Mouse (Mus musculus): ENCODE data around the gene Hist1h2bk. TPM values are rescaled to one million over a fixed set of nuclear protein-coding genes. Genes with fewer than 3 reads are reported as not detected.

The Hist1h2bk gene
- total RNA-seq (2021), result 207 and 301 TPM in 2 replicates
- long read RNA-seq, experiment 1, result 0 reads
- long read RNA-seq, experiment 2, result 0 reads

- peak; percentile 86 for DNase-seq
These were observed at the start of gene Hist1h2bk, which contains the start of gene Hist1h2ah for GRCm38 (mm10) chr13:22035267-22036148. Hist1h2bk (plus strand) TSS chr13:22035870. Hist1h2ah (minus strand) TSS chr13:22035568.

DNA sequence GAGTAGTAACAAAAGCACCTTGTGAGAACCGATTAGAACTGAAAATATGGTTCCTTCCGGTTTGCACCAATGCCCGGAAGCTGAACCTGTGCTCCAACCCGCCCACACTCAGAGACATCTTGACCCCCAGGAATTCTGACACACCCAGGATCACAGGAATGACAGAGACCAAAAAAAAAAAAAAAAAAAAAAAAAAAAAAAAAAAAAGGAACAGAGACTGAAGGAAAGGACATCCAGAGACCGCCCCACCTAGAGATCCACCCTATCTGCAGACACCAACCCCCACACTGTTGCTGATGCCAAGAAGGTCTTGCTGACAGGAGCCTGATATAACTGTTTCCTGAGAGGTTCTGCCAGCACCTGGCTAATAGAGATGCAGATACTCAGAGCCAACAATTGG is 43.1 kb upstream of the Hist1h2bk start:
- DNase-seq, result no peak

GRCm38 (mm10) chr13:21993957-21994738 is 41.5 kb upstream of the Hist1h2bk start:
- peak; percentile 37 for DNase-seq

- no peak for DNase-seq
These were observed 40.8 kb upstream of the Hist1h2bk start for GRCm38 (mm10) chr13:21994896-21995295.

DNA sequence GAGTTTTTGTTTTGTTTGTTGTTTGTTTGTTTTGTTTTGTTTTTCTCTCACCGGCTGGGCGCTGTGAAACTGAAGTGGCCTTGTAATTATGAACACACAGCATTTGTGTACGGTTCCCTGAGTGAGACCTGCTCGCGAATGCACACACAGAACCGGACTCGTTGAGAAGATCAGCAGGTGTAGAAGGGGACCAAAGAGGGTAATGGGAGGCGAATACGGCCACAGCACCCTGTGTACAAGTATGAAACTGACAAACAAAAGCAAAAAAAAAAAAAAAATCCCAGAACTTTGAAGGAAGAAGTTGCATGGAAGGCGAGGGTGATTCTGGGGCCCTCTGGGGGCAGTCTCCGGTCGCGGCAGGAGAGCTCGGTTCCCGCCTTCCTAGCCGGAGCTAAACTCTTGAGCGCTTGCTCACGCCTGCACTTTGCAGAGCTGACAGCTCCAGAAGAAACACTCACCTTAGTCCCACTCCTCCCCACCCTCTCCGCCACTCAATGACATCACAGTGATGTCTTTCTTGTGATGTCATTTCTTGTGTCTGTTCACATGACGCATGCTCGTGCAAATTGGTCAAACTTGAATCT is 40.2 kb upstream of the Hist1h2bk start:
- peak; percentile 49 for DNase-seq

GRCm38 (mm10) chr13:21996101-21996839 is 39.4 kb upstream of the Hist1h2bk start:
- DNase-seq, result no peak

DNA sequence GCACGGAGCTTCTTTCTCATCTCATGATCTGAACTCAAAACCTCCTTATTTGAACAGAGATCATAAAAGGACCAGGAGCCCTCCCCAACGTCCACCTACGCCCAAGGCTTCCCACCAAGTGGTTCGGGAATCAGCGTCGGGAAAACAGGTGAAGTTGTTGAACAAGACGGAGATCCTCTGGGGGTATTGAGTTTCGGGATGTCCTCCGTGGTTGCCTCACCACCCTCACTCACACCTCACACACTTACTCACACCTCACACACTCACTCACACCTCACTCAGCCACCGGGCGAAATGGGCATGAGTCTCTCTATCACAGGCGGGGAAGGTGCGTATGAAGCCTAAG is 38.9 kb upstream of the Hist1h2bk start:
- no peak for DNase-seq

- no peak for DNase-seq
These were observed 38.4 kb upstream of the Hist1h2bk start for GRCm38 (mm10) chr13:21997201-21997820.

- DNase-seq, result no peak
These were observed 37.8 kb upstream of the Hist1h2bk start for GRCm38 (mm10) chr13:21997821-21998220.

DNA sequence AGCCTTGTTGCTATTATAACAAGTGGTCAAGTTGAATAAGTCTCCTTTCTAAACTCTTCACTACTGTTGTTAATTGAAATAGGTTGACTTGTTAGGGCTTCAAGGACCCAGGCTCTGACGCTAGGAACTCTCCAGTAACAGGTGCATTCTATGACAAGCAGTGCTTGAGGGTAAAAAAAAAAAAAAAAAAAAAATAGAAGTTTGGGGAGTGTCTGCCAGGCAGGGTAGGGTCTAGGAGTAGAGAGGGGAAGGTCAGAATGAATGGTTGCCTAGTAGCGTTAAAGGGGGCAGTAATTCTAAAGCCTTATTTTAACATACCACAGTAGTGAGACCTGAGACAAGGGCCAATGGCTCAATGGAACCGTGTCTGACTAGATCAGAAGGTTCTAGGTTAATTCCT is 37.3 kb upstream of the Hist1h2bk start:
- no peak for DNase-seq

- no peak for DNase-seq
These were observed 36.5 kb upstream of the Hist1h2bk start for GRCm38 (mm10) chr13:21999147-21999546.

DNA sequence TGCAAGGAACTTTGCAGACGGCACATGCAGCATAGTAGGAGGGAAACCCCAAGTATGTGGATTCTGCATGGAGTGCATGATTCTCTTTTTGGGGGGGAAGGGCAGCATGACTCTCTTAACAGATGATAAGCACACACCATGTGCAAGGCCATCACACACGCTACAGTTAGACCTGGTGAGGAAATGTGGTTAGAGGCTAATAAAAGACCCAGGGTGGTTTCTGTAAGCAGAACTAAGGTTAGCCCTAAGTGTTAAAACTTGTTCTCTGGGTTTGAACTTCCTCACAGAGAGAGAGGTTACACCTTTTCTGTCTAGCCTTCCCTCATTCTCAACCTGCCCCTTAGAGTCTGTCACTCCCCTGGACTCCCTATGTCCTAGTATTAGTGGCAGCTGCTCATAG is 34.3 kb upstream of the Hist1h2bk start:
- no peak for DNase-seq

- no peak for DNase-seq
These were observed 33.8 kb upstream of the Hist1h2bk start for GRCm38 (mm10) chr13:22001823-22002222.

- DNase-seq, result peak; percentile 48
These were observed 29.9 kb upstream of the Hist1h2bk start for GRCm38 (mm10) chr13:22005605-22006333.

GRCm38 (mm10) chr13:22006334-22007120 is 29.1 kb upstream of the Hist1h2bk start:
- peak; percentile 64 for DNase-seq

- no peak for DNase-seq
These were observed 28.6 kb upstream of the Hist1h2bk start for GRCm38 (mm10) chr13:22007121-22007510.

GRCm38 (mm10) chr13:22007872-22008271 is 27.8 kb upstream of the Hist1h2bk start:
- no peak for DNase-seq

DNA sequence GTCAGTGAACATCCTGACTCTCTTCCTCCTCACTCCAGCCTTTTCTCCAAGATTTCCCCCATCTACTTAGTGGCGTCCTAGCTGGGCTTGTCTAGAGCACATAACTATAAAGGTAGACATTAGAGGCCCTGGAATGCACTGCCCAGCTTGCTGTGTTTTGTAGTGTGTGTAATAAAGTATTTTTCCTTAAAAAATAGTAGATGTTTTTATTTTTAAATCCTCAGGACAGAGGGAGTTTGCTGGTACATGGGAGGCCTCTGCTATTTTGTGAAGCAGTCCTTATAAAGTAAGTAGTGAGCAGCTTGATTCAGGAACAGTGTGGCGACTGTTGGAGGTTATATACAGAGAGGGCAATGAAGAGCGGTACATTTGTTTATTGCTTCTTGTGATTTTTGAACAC is 27.0 kb upstream of the Hist1h2bk start:
- no peak for DNase-seq

GRCm38 (mm10) chr13:22009642-22010041 is 26.0 kb upstream of the Hist1h2bk start, which contains the start of gene Prss16:
Prss16 (minus strand) TSS chr13:22009742.
- no peak for DNase-seq

GRCm38 (mm10) chr13:22013716-22014115 is 22.0 kb upstream of the Hist1h2bk start:
- DNase-seq, result no peak
